Mouse (Mus musculus) cortical plate, adult 2 months (tissue): ENCODE data around the gene Duxf3.

Experiments
- CTCF ChIP-seq: fragments of 200-500 bp; IDR thresholded peaks from 2 replicates; pipeline ENCODE4 v1.5.1; 2011; ENCODE audit warnings: mild to moderate bottlenecking, control low read depth, low read length; ENCODE audit not compliant: insufficient read depth; ENCODE audit errors: extremely low read depth
- POLR2A ChIP-seq: fragments of 200-500 bp; IDR thresholded peaks from 2 replicates; pipeline ENCODE4 v1.6.1; 2011; ENCODE audit warnings: mild to moderate bottlenecking, low read length, control low read depth; ENCODE audit not compliant: insufficient read depth; ENCODE audit errors: extremely low read depth

DNA sequence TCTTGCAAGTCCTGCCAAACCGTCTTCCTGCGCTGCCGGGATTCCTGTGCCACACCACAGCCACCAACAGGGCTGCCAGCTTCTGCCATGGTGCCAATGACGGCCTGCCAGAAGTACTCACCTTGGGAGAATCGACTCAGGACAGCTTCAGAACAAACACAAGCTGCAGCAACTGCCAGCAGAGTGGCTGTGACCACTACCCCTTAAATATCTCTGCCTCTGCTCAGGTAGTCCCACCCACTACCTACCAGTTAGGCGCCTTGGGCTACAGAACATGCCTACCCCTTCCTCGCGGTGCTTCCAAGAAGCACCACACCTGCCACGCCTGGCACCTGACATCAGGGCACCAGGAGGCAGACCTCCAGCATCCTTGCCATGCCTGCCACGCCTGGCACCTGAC lies 4.1 kb upstream of the Duxf3 start, which contains the start of gene Gm4981:
- TF ChIP-seq CTCF: no peak
- TF ChIP-seq POLR2A: no peak
